Mouse (Mus musculus): ENCODE measurements at regions not wholly inside any gene's neighbourhood (a gene's known extent, or its start where the extent isn't known, plus 50 kb on each side); places are given as distances from the start of the nearest gene placed in this dataset.

DNA sequence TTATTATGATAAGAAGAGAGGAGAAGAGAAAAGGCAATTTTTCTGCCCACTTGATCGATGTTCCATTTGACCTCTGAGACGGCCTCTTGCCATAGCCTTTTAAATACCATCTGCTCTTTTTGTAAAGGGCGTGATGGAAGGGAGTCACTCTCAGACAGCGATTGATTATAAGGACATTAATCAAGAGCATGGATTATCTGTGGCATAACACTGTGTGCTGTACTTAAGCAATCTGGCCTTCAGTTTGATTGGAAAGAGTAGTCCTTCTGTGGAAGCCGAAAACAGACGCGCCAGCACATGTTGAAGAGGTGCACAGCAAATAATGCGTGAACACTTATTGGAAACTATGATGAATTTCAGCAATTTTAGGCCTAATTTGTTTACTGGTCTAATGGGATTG is 685.4 kb upstream of the Robo1 start:
- intact Hi-C loops (cut with DNase I): no loop called here
- no peak for DNase-seq

- intact Hi-C loops (cut with DNase I): no loop called here
- no peak for DNase-seq
Measured at GRCm38 (mm10) chr16:71640361-71640760, 667.7 kb upstream of the Robo1 start.

GRCm38 (mm10) chr16:71643223-71643622 is 664.9 kb upstream of the Robo1 start:
- DNase-seq: no peak
- intact Hi-C loops (cut with DNase I): no loop called here

DNA sequence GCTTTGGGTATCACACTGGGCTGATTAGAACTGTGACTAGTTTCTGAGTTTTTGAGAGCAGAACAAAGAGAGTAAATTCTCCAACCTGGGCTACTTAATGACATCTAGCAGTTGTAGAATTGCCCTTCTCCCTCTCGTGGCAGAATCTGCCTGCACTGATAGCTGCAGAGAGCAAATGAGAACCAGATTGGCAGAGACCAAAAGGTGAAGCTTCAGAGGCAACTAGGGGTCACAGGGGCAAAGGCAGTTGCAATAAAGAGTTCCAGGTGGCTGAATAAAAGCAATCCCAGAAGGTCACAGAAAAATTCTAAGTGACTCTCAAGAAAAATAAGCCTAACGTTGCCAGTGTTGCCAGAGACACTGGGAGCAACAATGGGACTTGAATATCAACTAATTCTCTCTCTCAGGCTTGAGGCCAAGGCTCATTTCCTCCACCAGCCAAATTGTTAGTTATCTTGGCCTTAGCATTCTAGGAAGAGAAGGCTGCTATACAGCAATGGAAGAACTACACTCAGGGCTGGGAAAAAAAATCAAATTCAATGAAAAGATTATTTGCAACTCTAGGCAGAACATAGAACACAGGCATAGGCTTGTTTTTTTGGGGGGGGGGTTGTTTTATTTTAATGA is 629.9 kb upstream of the Robo1 start:
- DNase-seq: peak in 1 of 2 experiments; percentile 1
- intact Hi-C loops (cut with DNase I): no loop called here

- no peak for DNase-seq
- intact Hi-C loops (cut with DNase I): no loop called here
Measured at GRCm38 (mm10) chr16:71693464-71693863, 614.6 kb upstream of the Robo1 start.

DNA sequence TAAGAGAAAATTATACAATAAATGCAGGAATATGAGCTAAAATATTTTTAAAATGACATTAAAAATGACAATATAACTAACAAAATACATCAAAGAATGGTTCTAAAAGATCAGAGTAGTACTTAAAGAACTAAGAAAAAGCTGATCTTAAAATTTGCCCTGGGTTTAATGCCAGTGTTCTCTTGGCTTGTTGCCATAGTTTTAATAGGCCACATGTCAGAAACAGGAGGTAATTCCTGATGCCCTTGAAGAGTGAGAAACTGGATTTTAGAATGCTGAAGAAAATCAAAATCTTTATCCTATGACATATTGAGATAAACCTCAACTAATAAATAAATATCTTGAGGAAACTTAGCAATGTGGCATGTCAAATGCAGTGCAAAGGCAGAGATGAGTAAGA is 602.3 kb upstream of the Robo1 start:
- DNase-seq: no peak
- intact Hi-C loops (cut with DNase I): no loop called here

DNA sequence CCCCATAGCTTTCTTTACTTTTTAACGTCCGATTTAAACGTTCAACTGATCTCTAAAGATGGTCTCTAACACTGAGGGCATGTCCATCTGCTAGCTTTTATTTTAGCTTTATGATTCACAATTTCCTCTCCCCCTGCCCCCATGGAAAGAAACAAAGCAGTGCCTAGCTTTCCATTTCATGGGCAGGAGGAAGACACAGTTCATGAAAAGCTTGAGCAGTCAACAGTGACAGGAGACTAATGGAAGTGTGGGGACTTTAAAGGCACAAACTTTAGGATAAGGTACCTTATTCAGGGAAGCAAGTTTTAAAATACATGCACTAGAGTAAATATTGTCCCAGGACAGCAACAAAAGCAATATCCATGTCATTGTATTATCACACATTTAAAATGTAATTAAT is 598.4 kb upstream of the Robo1 start:
- intact Hi-C loops (cut with DNase I): no loop called here
- DNase-seq: no peak

DNA sequence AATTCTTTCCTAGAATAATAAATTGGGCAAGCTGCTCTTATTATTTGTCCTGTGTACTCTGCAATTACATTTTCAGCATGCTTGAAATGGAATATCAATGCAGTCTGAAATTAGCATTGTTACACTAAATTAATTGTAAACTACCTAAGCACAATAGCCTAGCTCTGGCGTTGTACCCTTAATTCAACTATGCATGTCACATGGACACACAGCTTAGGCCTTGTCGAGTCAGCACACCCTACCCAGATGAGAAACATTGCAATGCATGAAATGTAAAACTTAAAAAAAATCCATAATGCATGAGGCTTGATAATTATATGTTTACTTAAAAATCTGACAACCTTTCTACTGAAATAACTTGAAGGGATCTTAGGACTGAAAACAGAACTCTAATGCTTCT is 596.2 kb upstream of the Robo1 start:
- no peak for DNase-seq
- intact Hi-C loops (cut with DNase I): no loop called here

DNA sequence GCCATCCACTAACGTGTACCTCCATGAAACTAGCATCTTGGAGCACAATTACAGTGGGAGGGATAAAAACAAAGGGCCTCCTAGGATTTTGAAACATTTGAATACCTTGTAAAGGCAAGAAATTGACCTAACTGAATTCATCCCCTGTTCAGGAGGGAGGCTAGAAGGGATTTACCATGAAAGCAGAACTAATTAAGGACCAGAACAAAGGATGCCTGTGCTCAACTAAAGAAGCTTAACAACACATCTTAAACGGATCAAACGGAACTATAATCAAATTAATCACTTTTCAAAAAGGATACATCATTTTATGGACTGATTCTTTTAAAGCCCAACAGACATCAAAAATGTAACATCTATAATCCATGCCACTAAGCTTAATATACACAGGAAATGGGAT is 590.9 kb upstream of the Robo1 start:
- intact Hi-C loops (cut with DNase I): no loop called here
- DNase-seq: no peak

- no peak for DNase-seq
- intact Hi-C loops (cut with DNase I): no loop called here
Measured at GRCm38 (mm10) chr16:71724898-71725297, 583.2 kb upstream of the Robo1 start.

DNA sequence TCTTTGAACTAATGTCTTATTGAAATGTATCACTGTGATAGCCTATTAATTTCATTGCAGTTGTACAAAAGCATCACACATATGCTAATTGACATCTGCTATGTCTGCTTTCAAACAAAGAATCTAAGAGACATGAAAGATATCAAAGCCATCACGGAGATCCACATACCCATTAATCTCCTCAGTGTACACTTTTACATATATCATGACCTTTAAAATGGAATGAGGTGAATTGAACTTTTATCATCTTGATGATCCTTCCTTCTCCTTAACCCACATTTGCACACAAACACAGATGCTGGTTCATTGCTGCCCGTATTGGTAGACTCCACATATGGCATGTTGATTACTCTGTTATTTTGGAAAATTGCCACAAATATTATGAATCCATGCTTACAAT is 570.2 kb upstream of the Robo1 start:
- no peak for DNase-seq
- intact Hi-C loops (cut with DNase I): no loop called here

DNA sequence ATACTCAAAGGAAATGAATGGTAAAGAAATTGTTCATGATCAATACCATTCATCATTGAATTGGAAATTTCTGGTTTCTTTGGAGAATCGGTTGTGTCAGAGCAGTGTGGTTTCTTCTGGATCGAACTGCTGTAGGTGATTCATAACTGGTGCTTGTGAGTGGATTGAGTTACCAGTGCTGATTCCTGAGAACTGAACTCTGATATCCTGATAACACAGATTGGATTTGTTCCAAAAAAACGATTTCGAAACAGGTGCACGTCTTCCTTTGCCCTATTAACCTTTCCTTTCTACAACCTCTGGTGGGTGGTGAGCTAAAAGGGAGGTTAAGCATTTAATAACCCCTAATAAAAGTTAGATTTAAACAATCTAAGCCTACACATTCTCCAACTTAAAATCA is 569.0 kb upstream of the Robo1 start:
- intact Hi-C loops (cut with DNase I): no loop called here
- no peak for DNase-seq

GRCm38 (mm10) chr16:71780945-71781344 is 527.2 kb upstream of the Robo1 start:
- intact Hi-C loops (cut with DNase I): no loop called here
- DNase-seq: no peak

DNA sequence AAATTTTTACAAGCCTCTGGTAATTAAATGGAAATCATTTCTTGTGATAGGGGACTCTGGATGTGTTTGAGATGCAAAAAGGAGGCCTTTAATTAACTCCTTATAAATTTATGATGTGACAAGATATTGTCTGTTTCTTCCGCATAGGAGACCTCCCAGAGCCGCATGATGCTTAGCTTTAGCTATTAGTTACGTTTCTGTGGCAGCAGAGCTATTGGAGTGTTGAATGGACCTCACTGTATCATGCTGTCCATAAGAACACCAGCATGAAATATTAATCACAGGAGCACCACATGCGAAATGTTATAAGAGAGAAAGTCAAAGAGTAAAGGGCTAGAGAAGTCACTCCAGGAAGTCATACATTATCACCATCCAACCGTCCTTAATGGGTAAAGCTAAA is 495.3 kb upstream of the Robo1 start:
- DNase-seq: no peak
- intact Hi-C loops (cut with DNase I): no loop called here

- no peak for DNase-seq
- intact Hi-C loops (cut with DNase I): no loop called here
Measured at GRCm38 (mm10) chr16:71835325-71835724, 472.8 kb upstream of the Robo1 start.

DNA sequence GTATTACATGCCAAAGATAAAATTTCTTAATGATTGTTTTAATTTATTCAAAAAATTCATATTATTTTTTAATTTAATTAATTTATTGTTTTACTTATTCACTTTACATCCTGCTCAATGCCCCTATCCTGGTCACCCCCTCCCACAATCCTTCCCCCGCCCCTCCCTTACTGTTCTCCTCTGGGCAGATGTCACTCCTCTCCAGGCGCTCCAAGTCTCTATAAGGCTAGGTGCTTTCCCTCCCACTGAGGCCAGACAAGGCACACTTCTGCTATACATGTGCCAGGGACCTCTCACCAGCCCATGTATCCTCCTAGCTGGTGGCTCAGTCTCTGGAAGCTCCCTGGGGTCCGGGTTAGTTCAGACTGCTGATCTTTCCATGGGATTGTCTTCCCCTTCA is 458.0 kb upstream of the Robo1 start:
- intact Hi-C loops (cut with DNase I): no loop called here
- no peak for DNase-seq

DNA sequence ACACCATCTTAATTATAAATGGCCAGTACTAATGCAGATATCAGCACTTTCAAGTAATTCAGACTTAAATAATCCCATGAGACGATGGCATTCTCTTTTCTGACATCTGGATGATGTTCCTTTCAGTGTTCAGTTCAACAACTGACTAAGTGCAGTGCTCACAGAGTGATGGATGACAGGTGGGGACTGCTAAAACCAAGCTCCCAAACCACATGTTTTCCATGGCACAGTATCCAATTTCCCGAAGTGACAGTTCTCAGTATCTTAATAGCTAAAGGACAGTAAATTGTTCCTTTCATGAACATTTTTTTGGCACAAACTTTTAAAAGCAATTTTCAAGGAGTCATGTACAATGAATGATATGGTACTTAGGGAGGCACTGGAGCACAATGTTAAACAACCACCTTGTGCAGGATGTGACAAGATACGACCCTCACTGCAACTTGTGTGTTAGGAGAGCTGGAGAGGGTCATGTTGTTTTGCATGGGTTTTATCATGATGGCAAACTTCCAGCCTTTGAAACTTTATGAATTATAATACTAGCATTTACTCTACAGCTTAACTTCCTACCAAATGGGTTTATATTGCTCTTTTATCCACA is 456.4 kb upstream of the Robo1 start:
- intact Hi-C loops (cut with DNase I): no loop called here
- DNase-seq: no peak

- intact Hi-C loops (cut with DNase I): no loop called here
- DNase-seq: no peak
Measured at GRCm38 (mm10) chr16:71857877-71858276, 450.2 kb upstream of the Robo1 start.

GRCm38 (mm10) chr16:71860205-71860604 is 447.9 kb upstream of the Robo1 start:
- no peak for DNase-seq
- intact Hi-C loops (cut with DNase I): no loop called here

DNA sequence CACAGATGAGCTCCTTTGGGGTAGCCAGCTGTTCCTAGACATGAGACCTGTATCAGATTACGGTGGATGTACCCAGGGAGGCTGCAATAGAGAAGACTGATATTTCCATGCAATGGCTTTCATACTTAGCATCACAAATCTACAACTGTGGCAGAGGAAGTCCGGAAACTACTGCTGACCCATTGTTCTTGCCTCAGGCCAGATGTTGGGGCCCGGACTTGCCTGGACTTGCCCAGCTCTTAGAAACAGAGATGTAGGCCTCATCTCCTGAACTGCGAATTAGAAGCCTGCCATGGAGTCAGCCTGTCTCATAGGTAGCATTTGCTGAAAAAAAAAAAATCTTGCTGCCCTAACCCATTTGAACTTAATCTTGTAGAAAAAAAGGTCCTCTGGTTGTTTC is 422.4 kb upstream of the Robo1 start:
- intact Hi-C loops (cut with DNase I): no loop called here

DNA sequence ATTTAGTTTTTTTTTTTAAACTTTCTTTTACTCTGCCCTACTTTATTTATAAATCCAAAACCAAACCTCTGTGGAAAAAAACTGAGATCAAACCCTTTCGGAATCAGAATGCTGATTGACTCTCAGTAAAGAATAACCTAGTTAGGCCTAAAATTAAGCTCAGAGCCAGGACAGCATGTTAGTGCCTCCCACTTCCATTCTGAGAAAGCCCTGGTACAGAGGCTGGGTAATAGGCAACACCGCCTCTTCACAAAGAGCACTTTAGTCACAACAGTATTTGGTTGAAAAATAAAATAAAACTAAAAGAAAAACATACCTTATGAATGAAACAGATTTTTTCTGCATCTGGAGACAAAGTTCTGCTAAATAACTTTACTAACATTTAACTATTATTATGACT is 418.4 kb upstream of the Robo1 start:
- DNase-seq: no peak
- intact Hi-C loops (cut with DNase I): no loop called here

More for the DNA sequence above, 422.4 kb upstream of the Robo1 start:
- no peak for DNase-seq

- intact Hi-C loops (cut with DNase I): no loop called here
- no peak for DNase-seq
Measured at GRCm38 (mm10) chr16:71923111-71923510, 385.0 kb upstream of the Robo1 start.

DNA sequence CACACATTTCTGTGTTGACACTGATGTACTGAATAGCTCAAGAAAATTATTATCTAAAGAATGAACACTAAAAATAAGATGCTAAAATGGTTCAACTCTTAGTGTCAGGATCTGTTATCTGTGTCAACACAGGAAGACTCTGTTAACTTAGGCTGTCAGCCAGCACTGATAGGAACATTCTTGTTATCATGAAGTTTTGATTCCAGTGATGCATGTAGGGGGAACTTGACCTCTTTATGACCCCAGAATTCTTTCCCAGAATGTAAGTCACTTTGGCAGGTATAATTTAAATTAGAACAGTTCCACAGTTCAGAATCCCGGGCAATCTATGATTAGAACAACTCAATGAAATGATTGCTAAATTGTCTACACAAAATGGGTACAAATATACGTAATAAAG is 363.9 kb upstream of the Robo1 start:
- intact Hi-C loops (cut with DNase I): no loop called here
- DNase-seq: no peak
